Mouse (Mus musculus) heart, postnatal 0 days (tissue): Measurements from ENCODE around the gene Mcm7. TPM values are rescaled to one million over a fixed set of nuclear protein-coding genes. Genes with fewer than 3 reads are reported as not detected.

Experiments used
- ATAC-seq: fragments of 200-750 bp; cut with Nextera tagmentation; 2 replicates; pipeline ENCODE4 v1.8.0; 2017; ENCODE audit warnings: low read depth, moderate number of reproducible peaks, moderate library complexity; ENCODE audit not compliant: insufficient read depth
- DNase-seq: peaks from one replicate; pipeline ENCODE4 v3.0.0-alpha.2; 2016; ENCODE audit warnings: low spot score
- H3K27ac ChIP-seq: fragments of 300-500 bp; sonication (generic); 2 replicates; pipeline ENCODE4 v1.5.1; 2014; ENCODE audit warnings: low read depth, mild to moderate bottlenecking
- H3K27me3 ChIP-seq: fragments of 300-500 bp; sonication (generic); 2 replicates; pipeline ENCODE4 v1.6.1; 2014; ENCODE audit warnings: low read length, mixed read lengths; ENCODE audit not compliant: control insufficient read depth, insufficient read depth
- H3K36me3 ChIP-seq: fragments of 300-500 bp; sonication (generic); replicated peaks from 2 replicates; pipeline ENCODE4 v1.6.1; 2014; ENCODE audit warnings: low read length, mixed read lengths; ENCODE audit not compliant: control insufficient read depth, insufficient read depth
- H3K4me1 ChIP-seq: fragments of 300-500 bp; sonication (generic); 2 replicates; pipeline ENCODE4 v1.6.1; 2014; ENCODE audit warnings: antibody characterized with exemption; ENCODE audit not compliant: control insufficient read depth, insufficient read depth
- H3K4me2 ChIP-seq: fragments of 300-500 bp; sonication (generic); 2 replicates; pipeline ENCODE4 v1.6.1; 2014; ENCODE audit warnings: low read depth, mild to moderate bottlenecking, low read length, moderate library complexity
- H3K4me3 ChIP-seq: fragments of 300-500 bp; sonication (generic); 2 replicates; pipeline ENCODE4 v1.5.1; 2014; ENCODE audit warnings: low read depth, low read length
- H3K9ac ChIP-seq: fragments of 300-500 bp; sonication (generic); replicated peaks from 2 replicates; pipeline ENCODE4 v1.6.1; 2014; ENCODE audit warnings: low read depth, low read length, mixed read lengths
- H3K9me3 ChIP-seq: fragments of 300-500 bp; sonication (generic); replicated peaks from 2 replicates; pipeline ENCODE4 v1.6.1; 2016; ENCODE audit warnings: low read length; ENCODE audit not compliant: control insufficient read depth
- CTCF ChIP-seq: IDR thresholded peaks from 2 replicates; pipeline ENCODE4 v1.5.1; 2016; ENCODE audit warnings: antibody characterized with exemption, control low read depth, low read depth
- EP300 ChIP-seq: IDR thresholded peaks from 2 replicates; pipeline ENCODE4 v1.6.1; 2016; ENCODE audit warnings: antibody characterized with exemption, low read depth
- WGBS: fragments of 180-500 bp; shearing (Covaris S2); extraction: QIAGEN DNeasy Blood & Tissue Kit; methylation state at CpG from one replicate; pipeline ENCODE4 v1.1.7; 2014; 5-methylcytosine and 5-hydroxymethylcytosine counted together
- polyA plus RNA-seq: library from polyadenylated mRNA; unstranded; fragments of >200 nt; fragmentation: Nextera tagmentation; extraction: Ambion mirVana; gene quantifications from 2 replicates; pipeline ENCODE4 v1.2.1, GENCODE M21; 2015
- total RNA-seq: library from RNA; depleted of rRNA; stranded (reverse); fragments of >200 nt; gene quantifications from 2 replicates; pipeline ENCODE4 v1.2.3, GENCODE M21; 2014; ENCODE audit warnings: low replicate concordance

Mcm7 gene
- total and polyA plus RNA-seq, 2 experiments from 2014 or later: 33.3 to 39.5 TPM

DNA sequence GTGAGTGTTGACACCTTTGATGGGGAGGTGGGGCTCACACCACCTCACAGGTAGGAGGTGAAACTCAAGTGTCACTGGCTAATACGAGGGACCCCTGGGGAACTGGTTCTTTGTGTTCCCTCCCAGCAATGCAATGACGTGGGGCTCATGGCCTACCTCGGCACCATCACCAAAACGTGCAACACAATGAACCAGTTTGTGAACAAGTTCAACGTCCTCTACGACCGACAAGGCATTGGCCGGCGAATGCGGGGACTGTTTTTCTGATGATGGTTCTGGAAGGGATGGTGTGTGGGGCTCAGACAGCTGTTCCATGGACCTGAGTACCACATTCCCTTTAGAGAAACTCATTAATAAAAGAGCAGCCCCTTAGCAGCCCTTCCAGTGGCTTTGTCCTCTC lies 8.6 kb downstream of the Mcm7 start:
- no peak for DNase-seq
- no peaks in the 10 kb centered on the region for H3K9me3 ChIP-seq
- H3K36me3 ChIP-seq: peaks cover 63% of the 10 kb centered on the region
- no peaks in the 10 kb centered on the region for H3K27me3 ChIP-seq
- no peak for ATAC-seq
- 74% methylated on average over 10 of the region's 10 CpGs for WGBS
- H3K4me2 ChIP-seq: no peak overlapping the region
- no peak overlapping the region for H3K9ac ChIP-seq
- H3K4me3 ChIP-seq: no peak overlapping the region
- peaks cover 6% of the 10 kb centered on the region; the same call in 1 of the 2 replicates for H3K4me1 ChIP-seq
- TF ChIP-seq EP300 (no peak), CTCF (no peak)
- no peak overlapping the region for H3K27ac ChIP-seq

DNA sequence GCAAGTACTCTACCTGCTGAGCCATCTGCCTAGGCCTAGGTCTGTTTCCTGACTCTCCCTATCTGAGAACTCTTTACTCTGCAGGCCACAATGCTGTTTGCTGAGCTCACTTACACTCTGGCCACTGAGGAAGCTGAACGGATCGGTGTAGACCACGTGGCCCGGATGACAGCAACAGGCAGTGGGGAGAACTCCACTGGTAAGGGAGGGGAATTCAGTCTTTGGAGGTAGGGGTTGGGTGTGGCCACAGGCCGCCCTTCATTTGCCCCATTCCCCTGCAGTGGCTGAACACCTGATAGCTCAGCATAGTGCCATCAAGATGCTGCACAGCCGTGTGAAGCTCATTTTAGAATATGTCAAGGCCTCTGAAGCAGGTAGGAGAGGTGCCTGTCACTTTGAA lies 9.2 kb downstream of the Mcm7 start:
- H3K36me3 ChIP-seq: peaks cover 58% of the 10 kb centered on the region
- WGBS: 65% methylated on average over 6 of the region's 6 CpGs
- no peak for ATAC-seq

DNA sequence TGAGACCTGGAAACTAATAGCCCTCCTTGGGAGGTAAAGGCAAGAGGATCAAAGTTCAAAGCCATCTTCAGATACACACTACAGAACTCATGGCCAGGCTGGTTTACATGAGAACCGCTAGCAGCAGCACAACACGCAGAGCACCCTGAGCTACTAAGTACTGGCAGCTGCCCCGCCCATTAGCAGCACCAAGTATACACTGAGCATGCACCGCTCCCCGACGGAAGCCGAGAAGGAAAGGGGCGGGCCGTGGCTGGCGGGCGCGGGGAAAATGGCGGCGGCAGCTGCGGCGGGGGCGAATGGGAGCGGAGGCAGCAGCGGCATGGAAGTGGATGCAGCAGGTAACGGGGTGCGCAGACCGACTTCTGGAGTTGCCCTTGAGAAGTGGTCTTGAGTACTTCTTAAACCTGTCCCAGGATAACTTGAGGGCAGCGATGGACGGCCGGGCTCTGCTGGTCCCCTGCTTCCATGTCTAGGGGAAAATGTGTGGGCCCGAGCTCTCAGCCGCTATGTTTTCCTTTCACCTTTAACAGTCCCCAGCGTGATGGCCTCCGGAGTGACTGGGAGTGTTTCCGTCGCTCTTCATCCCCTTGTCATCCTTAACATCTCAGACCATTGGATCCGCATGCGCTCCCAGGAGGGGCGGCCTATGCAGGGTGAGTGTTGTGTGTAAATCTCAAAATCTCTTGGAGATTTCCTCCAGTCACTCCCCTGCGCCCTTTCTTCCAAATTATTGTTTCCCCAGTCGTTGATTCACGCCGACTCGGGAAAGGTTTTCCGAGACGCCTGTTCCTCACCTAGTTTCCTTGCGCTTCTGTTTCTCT lies 11.2 kb downstream of the Mcm7 start, which contains the start of gene Cops6:
Gene Cops6, plus strand, starts transcription at position 230 of the 824 bp plus-strand sequence.
- H3K27ac ChIP-seq: peak within 1 kb of the TSS; percentile 65
- H3K36me3 ChIP-seq: peaks cover 38% of the 10 kb centered on the region
- WGBS: under 1% methylated on average over 42 of the region's 42 CpGs

More for the DNA sequence above, 9.2 kb downstream of the Mcm7 start:
- no peak overlapping the region for H3K27ac ChIP-seq
- TF ChIP-seq CTCF (no peak), EP300 (no peak)
- no peak overlapping the region for H3K4me3 ChIP-seq
- H3K4me2 ChIP-seq: no peak overlapping the region
- no peaks in the 10 kb centered on the region for H3K27me3 ChIP-seq
- H3K4me1 ChIP-seq: peaks cover 6% of the 10 kb centered on the region; the same call in 1 of the 2 replicates
- H3K9ac ChIP-seq: no peak overlapping the region
- no peak for DNase-seq
- no peaks in the 10 kb centered on the region for H3K9me3 ChIP-seq

DNA sequence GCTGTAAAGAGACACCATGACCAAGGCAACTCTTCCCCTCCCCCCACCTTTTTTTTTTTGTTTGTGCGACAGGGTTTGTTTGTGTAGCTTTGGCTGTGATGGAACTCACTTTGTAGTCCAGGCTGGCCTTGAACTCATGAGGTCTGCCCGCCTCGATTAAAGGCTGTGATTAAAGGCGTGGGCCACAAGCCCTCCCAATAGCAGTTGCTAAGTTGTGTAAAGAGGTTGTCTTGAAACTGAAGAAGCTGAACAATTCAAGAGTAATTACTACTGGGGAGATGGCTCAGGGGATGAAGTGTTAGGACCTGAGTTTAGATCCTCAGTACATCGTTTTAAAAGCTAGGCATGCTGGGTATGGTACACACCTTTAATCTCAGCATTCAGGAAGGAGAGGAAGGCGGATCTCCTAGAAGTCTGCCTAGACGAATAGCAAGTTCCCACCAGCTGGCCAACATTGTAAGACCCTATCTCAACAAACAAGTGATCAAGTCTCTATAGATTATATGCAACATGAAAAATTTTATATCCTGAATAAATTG lies 11.9 kb downstream of the Mcm7 start:
- DNase-seq: no peak
- H3K27me3 ChIP-seq: no peaks in the 10 kb centered on the region
- TF ChIP-seq EP300 (no peak), CTCF (no peak)
- H3K9me3 ChIP-seq: no peaks in the 10 kb centered on the region
- peak overlapping the region; percentile 65 for H3K27ac ChIP-seq
- H3K4me3 ChIP-seq: peak overlapping the region; percentile 89
- peak overlapping the region; percentile 93 for H3K4me2 ChIP-seq
- peaks cover 6% of the 10 kb centered on the region; the same call in 1 of the 2 replicates for H3K4me1 ChIP-seq
- 65% methylated on average over 7 of the region's 7 CpGs for WGBS
- H3K36me3 ChIP-seq: peaks cover 30% of the 10 kb centered on the region
- ATAC-seq: no peak
- 0 out of 2 replicates have a peak overlapping the region, but pooled peaks have one; percentile 86 for H3K9ac ChIP-seq

More for the DNA sequence above, 11.2 kb downstream of the Mcm7 start, which contains the start of gene Cops6:
- Histone ChIP-seq H3K27me3 (no peaks in the 10 kb centered on the region), H3K4me2 (peak within 1 kb of the TSS; percentile 93), H3K4me3 (peak within 1 kb of the TSS; percentile 89), H3K9ac (peak within 1 kb of the TSS; percentile 86), H3K4me1 (peaks cover 6% of the 10 kb centered on the region; the same call in 1 of the 2 replicates), H3K9me3 (no peaks in the 10 kb centered on the region)
- TF ChIP-seq CTCF (0 out of 2 replicates have a peak, but pooled peaks have one; percentile 7), EP300 (no peak)
- ATAC-seq (peak; percentile 95), DNase-seq (peak; percentile 93)

DNA sequence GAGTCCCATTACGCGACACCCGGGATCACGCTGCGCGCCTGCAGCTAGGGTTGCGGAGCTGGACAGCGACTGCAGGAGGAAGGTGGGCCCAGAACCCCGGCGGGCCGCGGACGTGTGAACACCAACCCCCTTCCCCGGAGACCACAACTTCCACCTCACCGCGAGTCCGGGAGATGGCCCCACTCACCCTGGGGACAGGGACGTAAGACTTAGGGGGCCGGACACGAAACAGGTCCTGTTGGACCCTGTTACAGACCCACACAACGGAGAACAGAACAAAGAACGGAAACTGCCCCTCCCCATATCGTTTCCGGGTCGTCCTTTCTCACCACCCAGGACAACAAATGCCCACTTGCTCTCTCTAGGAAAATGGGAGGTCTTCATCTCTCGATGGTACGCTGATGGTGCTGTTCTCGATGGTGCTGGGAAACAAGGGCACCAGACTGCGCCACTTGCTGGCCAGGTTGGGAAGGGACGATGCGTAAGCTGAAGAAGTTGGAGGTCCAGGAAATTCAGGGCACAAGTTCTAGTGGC lies 16.7 kb downstream of the Mcm7 start, which contains the start of gene Zfp113:
Gene Zfp113, minus strand, starts transcription at position 302 of the 534 bp plus-strand sequence.
- TF ChIP-seq CTCF (peak; percentile 94), EP300 (peak; percentile 70)
- Histone ChIP-seq H3K4me2 (peak within 1 kb of the TSS; percentile 70), H3K36me3 (peaks cover 23% of the 10 kb centered on the region), H3K27ac (peak within 1 kb of the TSS; percentile 93), H3K27me3 (no peaks in the 10 kb centered on the region), H3K9me3 (no peaks in the 10 kb centered on the region), H3K4me1 (peaks cover 8% of the 10 kb centered on the region), H3K9ac (peak within 1 kb of the TSS; percentile 88), H3K4me3 (peak within 1 kb of the TSS; percentile 80)
- WGBS: 0% methylated on average over 31 of the region's 31 CpGs
- ATAC-seq (peak; percentile 98), DNase-seq (peak; percentile 97)
